Mouse (Mus musculus): ENCODE data around the gene Gdpd1.
"Not testable (repeated sequence)": the region's sequence is repeated elsewhere in the genome, so short reads cannot be mapped to it uniquely, and the experiment has no call there.

Gene Gdpd1

GRCm38 (mm10) chr11:87026096-87026875 lies 47.6 kb downstream of the Gdpd1 start:
- no peak for DNase-seq (ENCODE audit: low spot score in 2 of 2)

- no peak for DNase-seq (ENCODE audit: low spot score in 2 of 2)
Observed at GRCm38 (mm10) chr11:87025351-87025750, 48.5 kb downstream of the Gdpd1 start.

- not testable (repeated sequence) for DNase-seq (ENCODE audit: low spot score in 2 of 2)
Observed at GRCm38 (mm10) chr11:87023240-87023639, 50.6 kb downstream of the Gdpd1 start.

- DNase-seq (ENCODE audit: low spot score in 2 of 2): no peak
Observed at GRCm38 (mm10) chr11:87022765-87023164, 51.1 kb downstream of the Gdpd1 start.

GRCm38 (mm10) chr11:87021551-87021950 lies 52.3 kb downstream of the Gdpd1 start:
- DNase-seq (ENCODE audit: low spot score in 2 of 2): no peak

GRCm38 (mm10) chr11:87020449-87020848 lies 53.4 kb downstream of the Gdpd1 start:
- no peak for DNase-seq (ENCODE audit: low spot score in 2 of 2)

GRCm38 (mm10) chr11:87019431-87019830 lies 54.4 kb downstream of the Gdpd1 start:
- no peak for DNase-seq (ENCODE audit: low spot score in 2 of 2)

GRCm38 (mm10) chr11:87018081-87018480 lies 55.8 kb downstream of the Gdpd1 start:
- DNase-seq (ENCODE audit: low spot score in 2 of 2): no peak

GRCm38 (mm10) chr11:87015691-87016090 lies 58.2 kb downstream of the Gdpd1 start:
- no peak for DNase-seq (ENCODE audit: low spot score in 2 of 2)

GRCm38 (mm10) chr11:87010476-87010875 lies 63.4 kb downstream of the Gdpd1 start:
- DNase-seq (ENCODE audit: low spot score in 2 of 2): peak in 1 of 2 experiments; percentile 45

GRCm38 (mm10) chr11:87007371-87007770 lies 66.5 kb downstream of the Gdpd1 start:
- DNase-seq (ENCODE audit: low spot score in 2 of 2): no peak

- DNase-seq (ENCODE audit: low spot score in 2 of 2): no peak
Observed at GRCm38 (mm10) chr11:87004960-87005755, 68.7 kb downstream of the Gdpd1 start.

- no peak for DNase-seq (ENCODE audit: low spot score in 2 of 2)
Observed at GRCm38 (mm10) chr11:87002078-87002829, 71.6 kb downstream of the Gdpd1 start.

- DNase-seq (ENCODE audit: low spot score in 2 of 2): no peak
Observed at GRCm38 (mm10) chr11:87001217-87001616, 72.6 kb downstream of the Gdpd1 start.

- DNase-seq (ENCODE audit: low spot score in 2 of 2): no peak
Observed at GRCm38 (mm10) chr11:86996266-86996665, 77.6 kb downstream of the Gdpd1 start.

GRCm38 (mm10) chr11:86995625-86996221 lies 78.1 kb downstream of the Gdpd1 start:
- peak; percentile 50 to 55 for DNase-seq (ENCODE audit: low spot score in 2 of 2)

- DNase-seq (ENCODE audit: low spot score in 2 of 2): no peak
Observed at GRCm38 (mm10) chr11:86994791-86995624, 78.9 kb downstream of the Gdpd1 start.

GRCm38 (mm10) chr11:86994330-86994729 lies 79.5 kb downstream of the Gdpd1 start:
- no peak for DNase-seq (ENCODE audit: low spot score in 2 of 2)

- peak; percentile 95 to 98 for DNase-seq (ENCODE audit: low spot score in 2 of 2)
Observed at GRCm38 (mm10) chr11:86993041-86994037, 80.5 kb downstream of the Gdpd1 start, which contains the start of gene Ypel2. TSS of gene Ypel2 (minus strand) at chr11:86993707.

Data from thymus, postnatal 10 days (tissue).